Mouse (Mus musculus): ENCODE results near the gene Etv6.

- TF ChIP-seq CTCF (IDR thresholded peaks at IDR 0.05; ENCODE audit: low read depth, low read length) = no peak
- TF ChIP-seq POLR2A (IDR thresholded peaks at IDR 0.05; ENCODE audit: extremely low read depth, insufficient read depth, low read length) = no peak
Observed at GRCm38 (mm10) chr6:134154746-134155145, 119.2 kb downstream of the Etv6 start.
